Mouse (Mus musculus) forebrain, embryonic 13.5 days (tissue): ENCODE results near the gene Zbtb1. TPM values are rescaled to one million over a fixed set of nuclear protein-coding genes. Genes with fewer than 3 reads are reported as not detected.

ENCODE experiments used
- ATAC-seq: fragments of 200-750 bp; cut with Nextera tagmentation; 2 replicates; pipeline ENCODE4 v1.8.0; 2017
- H3K27ac ChIP-seq: fragments of 300-500 bp; sonication (generic); 2 replicates; pipeline ENCODE4 v1.5.1; 2015; ENCODE audit warnings: inconsistent platforms, mild to moderate bottlenecking, moderate library complexity
- H3K27me3 ChIP-seq: fragments of 300-500 bp; sonication (generic); 2 replicates; pipeline ENCODE4 v1.6.1; 2015; ENCODE audit warnings: mild to moderate bottlenecking, inconsistent platforms
- H3K36me3 ChIP-seq: fragments of 300-500 bp; sonication (generic); 2 replicates; pipeline ENCODE4 v1.6.1; 2015; ENCODE audit warnings: mild to moderate bottlenecking, inconsistent platforms; ENCODE audit not compliant: poor library complexity, severe bottlenecking
- H3K4me1 ChIP-seq: fragments of 300-500 bp; sonication (generic); 2 replicates; pipeline ENCODE4 v1.6.1; 2015; ENCODE audit warnings: inconsistent platforms
- H3K4me2 ChIP-seq: fragments of 300-500 bp; sonication (generic); 2 replicates; pipeline ENCODE4 v1.6.1; 2015; ENCODE audit warnings: inconsistent platforms, mild to moderate bottlenecking, moderate library complexity
- H3K4me3 ChIP-seq: fragments of 300-500 bp; sonication (generic); 2 replicates; pipeline ENCODE4 v1.5.1; 2015; ENCODE audit warnings: mild to moderate bottlenecking, inconsistent platforms
- H3K9ac ChIP-seq: fragments of 300-500 bp; sonication (generic); 2 replicates; pipeline ENCODE4 v1.6.1; 2015; ENCODE audit warnings: mild to moderate bottlenecking, inconsistent platforms
- H3K9me3 ChIP-seq: fragments of 300-500 bp; sonication (generic); replicated peaks from 2 replicates; pipeline ENCODE4 v1.6.1; 2016; ENCODE audit warnings: inconsistent platforms
- WGBS: fragments of 180-500 bp; shearing (Covaris S2); methylation state at CpG from one replicate; pipeline ENCODE4 v1.1.7; 2015; 5-methylcytosine and 5-hydroxymethylcytosine counted together
- polyA plus RNA-seq: library from polyadenylated mRNA; unstranded; fragments of >200 nt; fragmentation: Nextera tagmentation; extraction: Ambion mirVana; gene quantifications from 2 replicates; pipeline ENCODE4 v1.2.1, GENCODE M21; 2015

The Zbtb1 gene
- polyA plus RNA-seq, result 5.5 and 5.6 TPM in 2 replicates

DNA sequence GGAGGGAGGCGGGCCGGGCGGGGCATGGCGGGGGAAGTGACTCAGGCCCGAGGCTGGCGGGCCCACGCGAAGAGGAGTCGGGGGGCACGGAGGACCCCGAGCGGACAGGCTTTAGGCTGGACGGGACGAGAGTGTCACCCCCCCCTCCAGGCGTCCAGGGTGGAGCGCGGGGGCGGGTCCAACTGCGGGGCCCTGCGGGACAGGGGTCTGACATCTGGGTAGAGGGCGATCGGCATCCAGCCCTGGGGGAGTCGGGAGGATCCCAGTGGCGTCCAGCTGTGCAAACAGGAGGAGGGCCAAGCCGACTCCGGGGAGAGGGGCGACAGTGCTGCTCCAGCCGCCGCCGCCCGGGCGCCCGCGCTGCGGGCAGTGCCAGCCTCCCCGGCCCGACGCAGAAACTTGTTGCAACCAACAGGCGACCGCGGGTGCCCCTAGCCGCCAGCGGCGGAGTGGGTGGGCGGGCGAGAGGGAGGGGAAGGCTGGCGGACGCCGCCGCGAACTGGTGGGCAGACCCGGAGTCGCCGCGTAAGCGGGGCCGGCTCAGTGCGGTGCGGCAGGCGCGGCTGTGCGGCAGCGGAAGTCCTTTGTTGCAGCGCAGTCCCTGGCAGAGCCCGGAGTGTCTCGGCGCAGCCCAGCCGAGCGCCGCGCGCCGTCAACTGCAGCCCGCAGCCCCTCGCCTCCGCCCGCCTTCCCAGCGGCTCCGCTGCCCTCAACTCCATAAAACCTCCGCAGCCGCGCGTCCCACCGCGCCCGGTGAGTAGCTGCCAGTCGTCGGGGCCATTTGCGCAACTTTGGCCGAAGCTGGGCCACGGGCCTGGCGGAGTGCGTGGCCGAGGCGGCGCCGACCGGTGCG is at the start of gene Zbtb1:
Zbtb1 (plus strand) TSS at position 289 of the 853 bp plus-strand sequence.
- H3K4me3 ChIP-seq, result peak within 1 kb of the TSS; percentile 88
- H3K36me3 ChIP-seq, result no peaks in the 10 kb centered on the region
- H3K27ac ChIP-seq, result peak within 1 kb of the TSS; percentile 98
- peak within 1 kb of the TSS; percentile 99 for H3K9ac ChIP-seq
- peaks cover 49% of the 10 kb centered on the region for H3K4me1 ChIP-seq
- peak within 1 kb of the TSS; percentile 84 for H3K4me2 ChIP-seq
- no peaks in the 10 kb centered on the region for H3K9me3 ChIP-seq
- ATAC-seq, result peak; percentile 78
- H3K27me3 ChIP-seq, result no peaks in the 10 kb centered on the region
- WGBS, result under 1% methylated on average over 63 of the region's 99 CpGs

DNA sequence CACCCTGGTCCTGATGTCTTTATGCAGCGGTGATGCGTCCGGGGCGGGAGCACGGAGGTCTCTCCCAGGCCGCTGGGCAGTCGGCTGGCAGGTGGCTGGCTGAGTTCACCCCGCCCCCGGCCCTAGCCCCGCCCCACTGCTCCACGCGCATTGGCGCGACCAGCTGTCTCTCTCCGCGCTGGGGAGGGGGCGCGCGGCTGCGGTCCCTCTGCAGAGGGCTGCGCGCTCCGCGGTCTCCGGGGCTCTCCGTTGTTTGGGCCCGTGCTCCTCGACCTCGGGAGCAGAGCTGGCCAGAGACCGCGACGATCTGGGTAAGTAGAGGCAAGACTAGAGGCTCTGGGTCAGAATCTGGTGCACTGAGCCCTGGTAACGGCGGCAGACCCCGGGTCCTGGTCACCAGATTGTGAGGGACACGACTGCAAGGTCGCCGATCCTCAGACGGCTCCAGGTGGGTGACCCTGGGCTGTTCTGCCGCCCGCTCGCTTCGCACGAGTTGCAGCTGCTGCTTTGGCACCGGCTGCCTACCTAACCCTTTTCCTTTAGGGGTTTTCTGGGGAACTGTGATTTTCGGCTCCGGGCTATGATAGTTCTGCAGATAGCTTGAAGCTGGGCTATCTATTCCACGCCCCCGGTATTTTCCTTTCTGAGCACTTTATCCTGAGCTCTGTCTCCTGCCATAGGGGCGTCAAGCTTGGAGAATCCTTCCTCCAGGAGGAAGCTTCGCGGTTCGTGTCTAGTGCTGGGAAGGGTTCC is 45.2 kb upstream of the Zbtb1 start, which contains the start of gene Akap5:
Akap5 (plus strand) TSS at position 213 of the 753 bp plus-strand sequence.
- Histone ChIP-seq H3K4me2 (peak within 1 kb of the TSS; percentile 87), H3K9me3 (no peaks in the 10 kb centered on the region), H3K4me3 (peak within 1 kb of the TSS; percentile 67), H3K36me3 (peaks cover 26% of the 10 kb centered on the region), H3K9ac (peak within 1 kb of the TSS; percentile 81), H3K27me3 (peaks cover 3% of the 10 kb centered on the region; the same call in 1 of the 2 replicates), H3K27ac (peak within 1 kb of the TSS; percentile 25; the same call in 1 of the 2 replicates), H3K4me1 (peaks cover 12% of the 10 kb centered on the region; the same call in 1 of the 2 replicates)
- ATAC-seq, result peak; percentile 99
- 1% methylated on average over 53 of the region's 53 CpGs for WGBS

DNA sequence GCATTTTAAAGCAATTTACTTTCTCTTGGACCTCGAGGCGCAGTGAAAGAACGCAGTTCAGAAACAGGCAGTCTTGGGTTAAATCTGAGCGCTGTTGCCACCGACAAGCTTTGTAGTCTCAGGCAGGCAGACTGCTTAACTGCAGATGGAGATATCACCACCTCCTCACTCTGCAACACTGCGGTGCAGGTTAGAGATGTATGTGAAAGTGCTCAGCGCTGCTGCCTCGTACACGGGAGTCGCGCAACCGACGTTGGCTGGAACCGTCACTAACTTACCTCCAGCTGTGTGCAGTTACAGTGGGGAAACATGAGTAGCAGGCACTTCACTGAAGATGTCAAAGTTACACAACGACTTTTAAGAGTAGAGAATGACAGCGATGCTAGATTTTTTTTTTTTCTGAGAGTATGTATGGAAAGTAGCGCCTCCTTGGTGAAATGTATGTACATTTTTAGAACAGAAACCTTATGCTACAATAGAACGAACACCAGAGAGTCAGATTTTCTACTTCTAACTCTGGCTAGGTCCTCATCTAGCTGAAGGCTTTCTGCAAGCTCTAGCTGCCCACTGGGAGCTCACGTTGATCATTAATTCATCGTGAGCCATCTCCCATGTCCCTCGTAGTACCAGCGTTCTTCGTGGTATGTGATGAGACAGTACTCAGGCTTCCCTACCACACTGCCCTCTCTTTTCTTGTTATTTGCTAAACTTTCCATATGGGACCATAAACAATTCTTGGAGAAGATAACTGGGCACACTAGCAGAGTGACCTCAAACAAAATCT is 43.4 kb upstream of the Zbtb1 start:
- H3K9ac ChIP-seq, result no peak overlapping the region
- no peak overlapping the region for H3K4me2 ChIP-seq
- WGBS, result 90% methylated on average over 23 of the region's 23 CpGs
- peaks cover 12% of the 10 kb centered on the region; the same call in 1 of the 2 replicates for H3K4me1 ChIP-seq
- H3K4me3 ChIP-seq, result no peak overlapping the region
- H3K9me3 ChIP-seq, result no peaks in the 10 kb centered on the region
- ATAC-seq, result no peak
- peaks cover 17% of the 10 kb centered on the region for H3K36me3 ChIP-seq
- peaks cover 3% of the 10 kb centered on the region; the same call in 1 of the 2 replicates for H3K27me3 ChIP-seq
- H3K27ac ChIP-seq, result no peak overlapping the region

DNA sequence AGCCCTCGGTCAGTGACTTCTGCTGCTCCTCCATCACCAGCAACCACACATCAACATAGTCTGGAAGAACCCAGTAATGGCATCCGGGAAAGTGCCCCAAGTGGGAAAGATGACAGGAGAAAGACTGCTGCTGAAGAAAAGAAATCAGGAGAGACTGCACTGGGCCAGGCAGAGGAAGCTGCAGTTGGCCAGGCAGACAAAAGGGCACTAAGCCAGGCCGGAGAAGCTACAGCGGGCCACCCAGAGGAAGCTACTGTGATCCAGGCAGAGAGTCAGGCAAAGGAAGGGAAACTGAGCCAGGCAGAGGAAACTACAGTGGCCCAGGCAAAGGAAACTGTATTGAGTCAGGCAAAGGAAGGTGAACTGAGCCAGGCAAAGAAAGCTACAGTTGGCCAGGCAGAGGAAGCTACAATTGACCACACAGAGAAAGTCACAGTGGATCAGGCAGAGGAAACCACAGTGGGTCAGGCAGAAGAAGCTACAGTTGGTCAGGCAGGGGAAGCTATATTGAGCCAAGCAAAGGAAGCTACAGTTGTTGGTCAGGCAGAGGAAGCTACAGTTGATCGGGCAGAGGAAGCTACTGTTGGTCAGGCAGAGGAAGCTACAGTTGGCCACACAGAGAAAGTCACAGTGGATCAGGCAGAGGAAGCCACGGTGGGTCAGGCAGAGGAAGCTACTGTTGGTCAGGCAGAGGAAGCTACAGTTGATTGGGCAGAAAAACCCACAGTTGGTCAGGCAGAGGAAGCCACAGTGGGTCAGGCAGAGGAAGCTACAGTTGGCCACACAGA is 41.3 kb upstream of the Zbtb1 start:
- Histone ChIP-seq H3K4me2 (no peak overlapping the region), H3K9me3 (no peaks in the 10 kb centered on the region), H3K4me1 (peaks cover 12% of the 10 kb centered on the region; the same call in 1 of the 2 replicates), H3K9ac (no peak overlapping the region), H3K4me3 (no peak overlapping the region), H3K27ac (no peak overlapping the region), H3K27me3 (peaks cover 3% of the 10 kb centered on the region; the same call in 1 of the 2 replicates), H3K36me3 (peaks cover 17% of the 10 kb centered on the region)
- ATAC-seq, result no peak
- WGBS, result 90% methylated on average over 6 of the region's 6 CpGs

DNA sequence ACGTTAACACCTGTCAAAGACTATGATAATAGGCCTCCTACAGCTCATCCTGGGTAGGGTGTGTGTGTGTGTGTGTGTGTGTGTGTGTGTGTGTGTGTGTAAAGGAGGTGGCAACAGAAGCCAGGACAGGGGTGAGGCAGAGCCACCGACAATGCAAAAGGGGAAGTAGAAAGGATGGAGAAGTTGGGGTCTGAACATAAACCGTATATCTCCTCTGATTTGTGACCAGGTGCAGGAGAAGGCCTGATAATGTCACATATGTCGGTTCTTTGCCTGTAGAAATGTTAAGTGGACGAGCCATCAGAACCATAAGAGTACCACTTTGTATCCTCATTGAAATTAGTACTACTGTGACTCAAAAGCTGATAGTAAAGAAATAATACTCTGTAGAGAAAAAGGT is 36.4 kb upstream of the Zbtb1 start:
- Histone ChIP-seq H3K4me1 (no peaks in the 10 kb centered on the region), H3K27me3 (no peaks in the 10 kb centered on the region), H3K4me3 (no peak overlapping the region), H3K4me2 (no peak overlapping the region), H3K9me3 (no peaks in the 10 kb centered on the region), H3K36me3 (peaks cover 6% of the 10 kb centered on the region; the same call in 1 of the 2 replicates), H3K27ac (no peak overlapping the region), H3K9ac (no peak overlapping the region)
- no peak for ATAC-seq
- 92% methylated on average over 5 of the region's 5 CpGs for WGBS

DNA sequence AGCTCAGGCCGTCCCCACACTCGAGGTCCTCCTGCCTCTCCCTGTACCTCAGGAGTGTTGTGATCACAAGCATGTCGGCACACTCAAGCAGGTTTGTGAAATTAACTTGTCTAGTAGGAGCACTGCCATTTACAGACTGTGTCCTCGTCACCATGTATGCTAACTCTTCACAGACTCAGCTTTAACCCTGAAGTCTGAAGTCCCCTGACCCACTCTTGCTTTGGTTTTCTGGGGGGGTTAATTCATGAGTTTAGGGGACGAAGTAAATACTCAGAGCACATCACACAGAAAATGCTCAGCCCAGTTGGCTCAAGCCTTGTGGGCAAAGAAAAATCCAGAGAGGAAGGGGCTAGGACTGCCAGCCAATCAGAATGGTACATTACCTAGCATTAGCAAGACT is 34.4 kb upstream of the Zbtb1 start:
- Histone ChIP-seq H3K9ac (no peak overlapping the region), H3K9me3 (no peaks in the 10 kb centered on the region), H3K27me3 (no peaks in the 10 kb centered on the region), H3K27ac (no peak overlapping the region), H3K4me3 (no peak overlapping the region), H3K36me3 (0 out of 2 replicates have a peak, but pooled peaks cover 2% of the 10 kb centered on the region), H3K4me1 (no peaks in the 10 kb centered on the region), H3K4me2 (no peak overlapping the region)
- no peak for ATAC-seq
- WGBS, result 85% methylated on average over 5 of the region's 5 CpGs

- no peak overlapping the region for H3K4me2 ChIP-seq
- ATAC-seq, result no peak
- no peak overlapping the region for H3K27ac ChIP-seq
- no peaks in the 10 kb centered on the region for H3K9me3 ChIP-seq
- WGBS, result 85% methylated on average over 17 of the region's 17 CpGs
- no peaks in the 10 kb centered on the region for H3K4me1 ChIP-seq
- no peaks in the 10 kb centered on the region for H3K36me3 ChIP-seq
- H3K27me3 ChIP-seq, result no peaks in the 10 kb centered on the region
- H3K9ac ChIP-seq, result no peak overlapping the region
- no peak overlapping the region for H3K4me3 ChIP-seq
Measured at GRCm38 (mm10) chr12:76336111-76336965, 33.7 kb upstream of the Zbtb1 start.

- H3K36me3 ChIP-seq, result peaks cover 11% of the 10 kb centered on the region; the same call in 1 of the 2 replicates
- H3K4me1 ChIP-seq, result no peaks in the 10 kb centered on the region
- no peaks in the 10 kb centered on the region for H3K9me3 ChIP-seq
- no peak overlapping the region for H3K4me3 ChIP-seq
- 7% methylated on average over 4 of the region's 4 CpGs for WGBS
- no peak overlapping the region for H3K4me2 ChIP-seq
- H3K9ac ChIP-seq, result no peak overlapping the region
- H3K27ac ChIP-seq, result no peak overlapping the region
- no peaks in the 10 kb centered on the region for H3K27me3 ChIP-seq
- ATAC-seq, result 0 out of 2 replicates have a peak, but pooled peaks have one; percentile 66
Measured at GRCm38 (mm10) chr12:76341080-76341479, 29.0 kb upstream of the Zbtb1 start.

DNA sequence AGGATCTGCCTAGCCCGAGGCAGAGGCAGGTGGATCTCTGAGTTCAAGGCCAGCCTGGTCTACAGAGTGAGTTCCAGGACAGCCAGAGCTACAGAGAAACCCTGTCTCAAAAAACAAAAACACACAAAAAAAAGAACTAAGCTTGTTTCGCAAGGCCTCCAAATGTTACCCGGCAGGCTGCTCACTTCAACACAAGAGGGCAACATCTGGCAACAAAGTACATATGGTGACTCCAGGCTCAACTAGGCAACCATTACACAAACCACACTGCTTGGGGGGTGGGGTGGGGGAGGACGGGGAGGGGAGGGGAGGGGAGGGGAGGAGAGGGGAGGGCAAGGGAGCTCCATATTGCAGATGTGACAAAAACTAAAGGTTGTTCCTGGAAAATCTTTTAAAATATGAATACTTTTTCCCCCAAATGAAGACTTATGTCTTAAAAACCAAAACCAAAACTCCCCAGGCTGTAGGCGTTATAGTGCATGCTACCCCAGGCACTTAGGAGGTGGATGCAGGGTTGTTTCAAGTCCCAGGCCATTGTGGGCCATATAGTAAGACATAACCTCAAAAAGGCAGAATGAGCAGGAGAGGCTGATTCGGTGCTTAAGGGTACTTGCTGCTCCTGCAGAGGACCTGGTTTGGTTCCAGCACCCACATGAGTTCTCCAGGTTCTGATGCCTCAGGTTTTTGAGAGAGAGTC is 24.2 kb upstream of the Zbtb1 start:
- no peak overlapping the region for H3K27ac ChIP-seq
- no peak overlapping the region for H3K9ac ChIP-seq

DNA sequence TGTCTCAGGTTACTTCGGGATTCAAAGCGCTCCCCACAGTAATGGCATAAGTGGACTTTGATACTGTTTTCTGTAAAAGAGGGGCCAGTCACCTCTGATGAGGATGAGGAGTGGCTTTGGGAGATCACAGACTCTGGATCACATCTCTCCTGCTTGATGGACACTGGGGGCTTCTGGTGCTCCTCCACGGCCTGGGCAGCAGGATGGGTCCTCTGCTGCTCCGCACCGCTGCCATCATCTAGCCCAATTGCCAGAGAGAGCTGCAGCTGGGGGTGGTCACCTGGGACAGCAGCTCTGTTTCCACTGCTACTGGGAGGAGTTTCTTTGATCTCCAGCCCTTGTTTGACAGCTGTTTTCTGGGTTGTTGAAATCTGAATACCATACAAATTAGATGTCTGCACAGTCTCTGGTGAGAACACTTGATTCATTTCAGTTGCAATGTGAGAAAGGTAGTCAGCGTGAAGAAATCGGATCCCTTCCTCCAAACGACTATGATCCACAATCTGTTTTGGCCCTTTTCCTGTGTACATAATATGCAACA is 20.3 kb upstream of the Zbtb1 start:
- no peak overlapping the region for H3K4me2 ChIP-seq
- H3K27ac ChIP-seq, result no peak overlapping the region
- H3K9ac ChIP-seq, result no peak overlapping the region
- peaks cover 65% of the 10 kb centered on the region for H3K36me3 ChIP-seq
- no peak overlapping the region for H3K4me3 ChIP-seq
- H3K9me3 ChIP-seq, result no peaks in the 10 kb centered on the region
- H3K4me1 ChIP-seq, result no peaks in the 10 kb centered on the region
- H3K27me3 ChIP-seq, result no peaks in the 10 kb centered on the region
- WGBS, result 85% methylated on average over 8 of the region's 8 CpGs
- no peak for ATAC-seq

More for the DNA sequence above, 24.2 kb upstream of the Zbtb1 start:
- Histone ChIP-seq H3K9me3 (no peaks in the 10 kb centered on the region), H3K4me2 (no peak overlapping the region), H3K27me3 (no peaks in the 10 kb centered on the region), H3K4me1 (no peaks in the 10 kb centered on the region), H3K4me3 (no peak overlapping the region), H3K36me3 (peaks cover 50% of the 10 kb centered on the region)
- 88% methylated on average over 5 of the region's 6 CpGs for WGBS
- no peak for ATAC-seq
